Mouse (Mus musculus) liver, embryonic 16.5 days (tissue): Measurements from ENCODE around the gene Olfr552. TPM values are rescaled to one million over a fixed set of nuclear protein-coding genes. Genes with fewer than 3 reads are reported as not detected.

Experiments
- ATAC-seq: fragments of 200-750 bp; cut with Nextera tagmentation; 2 replicates; pipeline ENCODE4 v1.8.0; 2017; ENCODE audit warnings: low read depth, mild to moderate bottlenecking, moderate number of reproducible peaks, moderate library complexity
- H3K27ac ChIP-seq: fragments of 300-500 bp; sonication (generic); 2 replicates; pipeline ENCODE4 v1.5.1; 2014; ENCODE audit warnings: mild to moderate bottlenecking, low read length
- H3K27me3 ChIP-seq: fragments of 300-500 bp; sonication (generic); 2 replicates; pipeline ENCODE4 v1.6.1; 2014; ENCODE audit warnings: low read depth, low read length, mixed read lengths; ENCODE audit not compliant: control insufficient read depth, insufficient read depth
- H3K36me3 ChIP-seq: fragments of 300-500 bp; sonication (generic); 2 replicates; pipeline ENCODE4 v1.6.1; 2014; ENCODE audit warnings: mild to moderate bottlenecking; ENCODE audit not compliant: control insufficient read depth, insufficient read depth
- H3K4me1 ChIP-seq: fragments of 300-500 bp; sonication (generic); 2 replicates; pipeline ENCODE4 v1.6.1; 2014; ENCODE audit warnings: low read depth, low read length, mixed read lengths; ENCODE audit not compliant: control insufficient read depth
- H3K4me2 ChIP-seq: fragments of 300-500 bp; sonication (generic); 2 replicates; pipeline ENCODE4 v1.6.1; 2014; ENCODE audit warnings: low read depth, low read length, mixed read lengths
- H3K4me3 ChIP-seq: fragments of 300-500 bp; sonication (generic); 2 replicates; pipeline ENCODE4 v1.5.1; 2014; ENCODE audit warnings: low read depth, mild to moderate bottlenecking, low read length
- H3K9ac ChIP-seq: fragments of 300-500 bp; sonication (generic); 2 replicates; pipeline ENCODE4 v1.6.1; 2014; ENCODE audit warnings: low read depth, low read length
- H3K9me3 ChIP-seq: fragments of 300-500 bp; sonication (generic); replicated peaks from 2 replicates; pipeline ENCODE4 v1.6.1; 2016; ENCODE audit warnings: low read length; ENCODE audit not compliant: control insufficient read depth
- WGBS: fragments of 180-500 bp; shearing (Covaris S2); extraction: QIAGEN DNeasy Blood & Tissue Kit; methylation state at CpG from one replicate; pipeline ENCODE4 v1.1.7; 2014; ENCODE audit not compliant: insufficient replicate concordance; 5-methylcytosine and 5-hydroxymethylcytosine counted together
- polyA plus RNA-seq: library from polyadenylated mRNA; unstranded; fragments of >200 nt; fragmentation: Nextera tagmentation; extraction: Ambion mirVana; gene quantifications from 2 replicates; pipeline ENCODE4 v1.2.1, GENCODE M21; 2015

Olfr552 gene
- polyA plus RNA-seq: not detected in 2 replicates

GRCm38 (mm10) chr7:102597378-102598031 lies at the start of gene Olfr552:
Gene Olfr552 (plus strand): TSS chr7:102597770.
- Histone ChIP-seq H3K4me3 (no peak within 1 kb of the TSS), H3K9ac (no peak within 1 kb of the TSS), H3K27me3 (no peaks in the 10 kb centered on the region), H3K36me3 (no peaks in the 10 kb centered on the region), H3K9me3 (no peaks in the 10 kb centered on the region), H3K27ac (no peak within 1 kb of the TSS), H3K4me1 (no peaks in the 10 kb centered on the region), H3K4me2 (no peak within 1 kb of the TSS)
- ATAC-seq: no peak
- 27% methylated on average over 1 of the region's 1 CpGs for WGBS

GRCm38 (mm10) chr7:102549570-102549969 lies 48.0 kb upstream of the Olfr552 start, which contains the start of gene Olfr549:
Gene Olfr549 (plus strand): TSS chr7:102549870.
- H3K27me3 ChIP-seq: no peaks in the 10 kb centered on the region
- H3K36me3 ChIP-seq: no peaks in the 10 kb centered on the region
- H3K4me3 ChIP-seq: no peak within 1 kb of the TSS
- no peak within 1 kb of the TSS for H3K4me2 ChIP-seq
- H3K27ac ChIP-seq: no peak within 1 kb of the TSS
- H3K9ac ChIP-seq: no peak within 1 kb of the TSS
- no peaks in the 10 kb centered on the region for H3K4me1 ChIP-seq
- 74% methylated on average over 3 of the region's 3 CpGs for WGBS
- no peak for ATAC-seq
- no peaks in the 10 kb centered on the region for H3K9me3 ChIP-seq

GRCm38 (mm10) chr7:102553279-102553678 lies 44.3 kb upstream of the Olfr552 start:
- H3K9ac ChIP-seq: no peak overlapping the region
- H3K36me3 ChIP-seq: no peaks in the 10 kb centered on the region
- H3K4me3 ChIP-seq: no peak overlapping the region
- ATAC-seq: no peak
- WGBS: 50% methylated on average over 3 of the region's 3 CpGs
- no peaks in the 10 kb centered on the region for H3K27me3 ChIP-seq
- H3K9me3 ChIP-seq: no peaks in the 10 kb centered on the region
- no peaks in the 10 kb centered on the region for H3K4me1 ChIP-seq
- H3K4me2 ChIP-seq: no peak overlapping the region
- H3K27ac ChIP-seq: no peak overlapping the region

GRCm38 (mm10) chr7:102564999-102565997 lies 32.3 kb upstream of the Olfr552 start, which contains the start of gene Trim21:
Gene Trim21 (minus strand): TSS chr7:102565486.
- H3K4me2 ChIP-seq: peak within 1 kb of the TSS; percentile 80
- H3K27me3 ChIP-seq: no peaks in the 10 kb centered on the region
- peaks cover 3% of the 10 kb centered on the region for H3K36me3 ChIP-seq
- peak; percentile 100 for ATAC-seq
- H3K9ac ChIP-seq: peak within 1 kb of the TSS; percentile 75
- H3K9me3 ChIP-seq: no peaks in the 10 kb centered on the region
- WGBS: 10% methylated on average over 10 of the region's 10 CpGs
- peaks cover 10% of the 10 kb centered on the region for H3K4me1 ChIP-seq
- H3K27ac ChIP-seq: peak within 1 kb of the TSS; percentile 41; the same call in 1 of the 2 replicates
- H3K4me3 ChIP-seq: peak within 1 kb of the TSS; percentile 79

- Histone ChIP-seq H3K9me3 (no peaks in the 10 kb centered on the region), H3K27me3 (no peaks in the 10 kb centered on the region), H3K4me1 (peaks cover 10% of the 10 kb centered on the region), H3K4me3 (no peak overlapping the region), H3K27ac (no peak overlapping the region), H3K36me3 (peaks cover 3% of the 10 kb centered on the region), H3K9ac (no peak overlapping the region), H3K4me2 (no peak overlapping the region)
- ATAC-seq: no peak
- WGBS: 70% methylated on average over 4 of the region's 4 CpGs
Measured at GRCm38 (mm10) chr7:102566219-102566618, 31.4 kb upstream of the Olfr552 start.

GRCm38 (mm10) chr7:102571142-102571541 lies 26.4 kb upstream of the Olfr552 start, which contains the start of gene Olfr550:
Gene Olfr550 (plus strand): TSS chr7:102571442.
- no peaks in the 10 kb centered on the region for H3K9me3 ChIP-seq
- H3K9ac ChIP-seq: no peak within 1 kb of the TSS
- no peaks in the 10 kb centered on the region for H3K36me3 ChIP-seq
- ATAC-seq: no peak
- no peak within 1 kb of the TSS for H3K27ac ChIP-seq
- no peak within 1 kb of the TSS for H3K4me2 ChIP-seq
- no peaks in the 10 kb centered on the region for H3K4me1 ChIP-seq
- no peaks in the 10 kb centered on the region for H3K27me3 ChIP-seq
- 80% methylated on average over 8 of the region's 8 CpGs for WGBS
- H3K4me3 ChIP-seq: no peak within 1 kb of the TSS

- H3K4me3 ChIP-seq: no peak overlapping the region
- H3K9ac ChIP-seq: no peak overlapping the region
- ATAC-seq: no peak
- H3K9me3 ChIP-seq: no peaks in the 10 kb centered on the region
- no peaks in the 10 kb centered on the region for H3K27me3 ChIP-seq
- H3K36me3 ChIP-seq: no peaks in the 10 kb centered on the region
- H3K4me1 ChIP-seq: no peaks in the 10 kb centered on the region
- H3K27ac ChIP-seq: no peak overlapping the region
- no peak overlapping the region for H3K4me2 ChIP-seq
- 59% methylated on average over 3 of the region's 3 CpGs for WGBS
Measured at GRCm38 (mm10) chr7:102573174-102573830, 24.3 kb upstream of the Olfr552 start.

- H3K9ac ChIP-seq: no peak overlapping the region
- no peak for ATAC-seq
- no peaks in the 10 kb centered on the region for H3K27me3 ChIP-seq
- no peaks in the 10 kb centered on the region for H3K4me1 ChIP-seq
- H3K36me3 ChIP-seq: no peaks in the 10 kb centered on the region
- no peak overlapping the region for H3K4me2 ChIP-seq
- H3K9me3 ChIP-seq: no peaks in the 10 kb centered on the region
- H3K4me3 ChIP-seq: no peak overlapping the region
- 15% methylated on average over 6 of the region's 6 CpGs for WGBS
- no peak overlapping the region for H3K27ac ChIP-seq
Measured at GRCm38 (mm10) chr7:102575998-102576397, 21.6 kb upstream of the Olfr552 start.
